In genomic region chr12:25027416-25027815, GRCm38 (mm10) we compare ENCODE assay signal across 9 mouse cellular contexts. TPM values are rescaled to one million over a fixed set of nuclear protein-coding genes. Genes with fewer than 3 reads are reported as not detected.
DNase-seq lines count a peak whose midpoint lies in the region; ATAC-seq and TF ChIP-seq lines count a peak whose summit lies in the region.
"Had no signal": no experiment of that assay in that cellular context is flagged by ENCODE, and none has a peak within 500 bp of the region (broad histone marks: within the 10 kb centered on the region; RNA-seq: fewer than 3 reads in every experiment).

No protein-coding gene starts in this region.

- no peak overlapping the region for H3K9ac ChIP-seq in hindbrain, embryonic 12.5 days
- H3K9ac ChIP-seq in midbrain, postnatal 0 days (replicated peaks; ENCODE audit: low read length, poor library complexity, severe bottlenecking), result no peak overlapping the region

- H3K4me3 ChIP-seq in forebrain, embryonic 10.5 days, result no peak overlapping the region
- H3K4me3 ChIP-seq in hindbrain, embryonic 12.5 days, result no peak overlapping the region
- H3K4me3 ChIP-seq in left cerebral cortex, adult 2 months, result no peak overlapping the region
- no peak overlapping the region for H3K4me3 ChIP-seq in midbrain, postnatal 0 days (ENCODE audit: low read depth, low read length)
- H3K4me3 ChIP-seq: erythroblast, embryonic 14.5 days had no signal

- H3K4me2 ChIP-seq in hindbrain, embryonic 12.5 days (replicated peaks), result no peak overlapping the region
- no peak overlapping the region for H3K4me2 ChIP-seq in midbrain, postnatal 0 days (ENCODE audit: low read depth, low read length, poor library complexity, severe bottlenecking)

- ATAC-seq in hindbrain, embryonic 12.5 days (ENCODE audit: low FRiP score), result peak; percentile 58; the same call in 1 of the 2 replicates
- peak; percentile 68; the same call in 1 of the 2 replicates for ATAC-seq in midbrain, postnatal 0 days (ENCODE audit: low FRiP score)

- 0 out of 2 replicates have a peak, but pooled peaks cover 3% of the 10 kb centered on the region for H3K36me3 ChIP-seq in forebrain, embryonic 10.5 days (replicated peaks)
- H3K36me3 ChIP-seq in hindbrain, embryonic 12.5 days, result peaks cover 19% of the 10 kb centered on the region; the same call in 1 of the 2 replicates
- H3K36me3 ChIP-seq in midbrain, postnatal 0 days (ENCODE audit: insufficient read depth, low read length), result peaks cover 27% of the 10 kb centered on the region

- H3K9me3 ChIP-seq in forebrain, embryonic 10.5 days, result no peaks in the 10 kb centered on the region
- no peaks in the 10 kb centered on the region for H3K9me3 ChIP-seq in hindbrain, embryonic 12.5 days (replicated peaks)
- no peaks in the 10 kb centered on the region for H3K9me3 ChIP-seq in midbrain, postnatal 0 days (ENCODE audit: low read length)

- peak; percentile 93 for TF ChIP-seq CTCF in left cerebral cortex, adult 2 months (IDR thresholded peaks at IDR 0.05)
- peak; percentile 93 for TF ChIP-seq CTCF in midbrain, postnatal 0 days (IDR thresholded peaks at IDR 0.05)

- H3K27me3 ChIP-seq in forebrain, embryonic 10.5 days (ENCODE audit: poor library complexity, severe bottlenecking), result no peaks in the 10 kb centered on the region
- H3K27me3 ChIP-seq in hindbrain, embryonic 12.5 days, result no peaks in the 10 kb centered on the region
- H3K27me3 ChIP-seq in midbrain, postnatal 0 days (ENCODE audit: insufficient read depth, low read length), result no peaks in the 10 kb centered on the region

- H3K27ac ChIP-seq in forebrain, embryonic 10.5 days, result no peak overlapping the region
- no peak overlapping the region for H3K27ac ChIP-seq in hindbrain, embryonic 12.5 days
- H3K27ac ChIP-seq in left cerebral cortex, adult 2 months, result no peak overlapping the region
- no peak overlapping the region for H3K27ac ChIP-seq in midbrain, postnatal 0 days (ENCODE audit: low read depth, low read length)

- DNase-seq in urinary bladder, postnatal 14 days (ENCODE audit: low spot score), result peak; percentile 52
- no peak for DNase-seq in urinary bladder, adult 2 months (ENCODE audit: low spot score)
- DNase-seq in c-Kit-positive CD71-negative TER-119-negative erythroid progenitor cells, embryonic 14.5 days (ENCODE audit: low read depth), result peak; percentile 33
- DNase-seq in forebrain, embryonic 10.5 days (ENCODE audit: extremely low spot score, low spot score), result peak; percentile 47
- DNase-seq in left cerebral cortex, adult 2 months (ENCODE audit: extremely low spot score in 1 of 2, low spot score in 2 of 2), result peak; percentile 60 to 68
- DNase-seq in midbrain, postnatal 0 days (ENCODE audit: low spot score), result peak; percentile 78
- DNase-seq in thymus, postnatal 0 days (ENCODE audit: low spot score), result peak; percentile 60

- WGBS in forebrain, embryonic 10.5 days, result 30% methylated on average over 2 of the region's 2 CpGs
- WGBS in hindbrain, embryonic 12.5 days, result 26% methylated on average over 2 of the region's 2 CpGs
- WGBS in midbrain, postnatal 0 days, result 24% methylated on average over 2 of the region's 2 CpGs

- H3K4me1 ChIP-seq in forebrain, embryonic 10.5 days, result no peaks in the 10 kb centered on the region
- no peaks in the 10 kb centered on the region for H3K4me1 ChIP-seq in hindbrain, embryonic 12.5 days
- no peaks in the 10 kb centered on the region for H3K4me1 ChIP-seq in midbrain, postnatal 0 days (ENCODE audit: insufficient read depth, low read length)

- intact Hi-C loops in left cerebral cortex, adult 2 months (cut with DNase I), result loop anchor here (5.0 to 10.0 kb wide), 3 partner anchors 1047 to 1270 kb away; no protein-coding TSS in a partner anchor

RNA-seq across cellular contexts. Expression of gene Kidins220, which starts 52.7 kb away (rescaled TPM):
- polyA plus RNA-seq in urinary bladder, adult 2 months (2012; rRNA removed), result 95.9 and 101 TPM in 2 replicates
- 17.2 and 20.0 TPM in 2 replicates for polyA plus RNA-seq in forebrain, embryonic 10.5 days (2016; fragmentation: Nextera tagmentation; extraction: Ambion mirVana)
- 103 and 106 TPM in 2 replicates for polyA plus RNA-seq in hindbrain, embryonic 12.5 days (2016; fragmentation: Nextera tagmentation; extraction: Ambion mirVana)
- total RNA-seq in left cerebral cortex, adult 2 months (2021), result 100 to 1,000 TPM; 301 to 346 TPM
- total RNA-seq in midbrain, postnatal 0 days (2014; rRNA removed), result 295 and 357 TPM in 2 replicates
- polyA plus RNA-seq in midbrain, postnatal 0 days (2015; fragmentation: Nextera tagmentation; extraction: Ambion mirVana), result 98.2 and 104 TPM in 2 replicates
- 14.2 and 15.8 TPM in 2 replicates for polyA plus RNA-seq in thymus, postnatal 0 days (2015; fragmentation: Nextera tagmentation; extraction: Ambion mirVana)
